Mouse (Mus musculus) myocyte (in vitro differentiated cells): ENCODE measurements at regions not wholly inside any gene's neighbourhood (a gene's known extent, or its start where the extent isn't known, plus 50 kb on each side); places are given as distances from the start of the nearest gene placed in this dataset.

Experiments
- H3K27me3 ChIP-seq: one replicate; pipeline ENCODE4 v1.6.1; 2011; ENCODE audit not compliant: control insufficient read depth, insufficient read depth, insufficient read length
- H3K36me3 ChIP-seq: one replicate; pipeline ENCODE4 v1.6.1; 2011; ENCODE audit not compliant: control insufficient read depth, insufficient read depth
- H3K4me2 ChIP-seq: one replicate; pipeline ENCODE4 v1.6.1; 2011; ENCODE audit warnings: low read depth, control low read depth
- H3K4me3 ChIP-seq: one replicate; pipeline ENCODE4 v1.5.1; 2011; ENCODE audit warnings: mild to moderate bottlenecking, control low read depth, moderate library complexity
- H3K79me2 ChIP-seq: one replicate; pipeline ENCODE4 v1.6.1; 2011; ENCODE audit not compliant: control insufficient read depth, insufficient read depth
- H3ac ChIP-seq: one replicate; pipeline ENCODE4 v1.6.1; 2011; ENCODE audit not compliant: control insufficient read depth, insufficient read length
- CEBPB ChIP-seq: IDR thresholded peaks from 2 replicates; pipeline ENCODE4 v1.6.1; 2011; ENCODE audit warnings: mild to moderate bottlenecking, moderate library complexity; ENCODE audit not compliant: poor library complexity, insufficient read depth, severe bottlenecking
- MAX ChIP-seq: IDR thresholded peaks from one replicate; pipeline ENCODE4 v1.6.1; 2011; ENCODE audit warnings: low read depth, mild to moderate bottlenecking, control low read depth
- MYOD1 ChIP-seq, 3 experiments: IDR thresholded peaks; one replicate each; pipeline ENCODE4 v1.6.1; 2011; ENCODE audit warnings: control low read depth in 2 of 3, low read depth in 2 of 3, mild to moderate bottlenecking in 2 of 3, moderate library complexity in 1 of 3; ENCODE audit not compliant: insufficient read length in 2 of 3, control insufficient read depth in 1 of 3
- MYOG ChIP-seq, 3 experiments: IDR thresholded peaks; one replicate each; pipeline ENCODE4 v1.6.1; 2011; ENCODE audit warnings: control low read depth in 2 of 3, low read depth in 2 of 3, mild to moderate bottlenecking in 2 of 3; ENCODE audit not compliant: insufficient read length in 2 of 3, control insufficient read depth in 1 of 3, insufficient read depth in 1 of 3
- POLR2AphosphoS2 ChIP-seq: IDR thresholded peaks from one replicate; pipeline ENCODE4 v1.6.1; 2011; ENCODE audit warnings: low read depth, control low read depth; ENCODE audit not compliant: insufficient read length
- REST ChIP-seq: IDR thresholded peaks from one replicate; pipeline ENCODE4 v1.6.1; 2011; ENCODE audit warnings: mild to moderate bottlenecking, control low read depth, moderate library complexity; ENCODE audit not compliant: insufficient read depth, insufficient read length
- TCF12 ChIP-seq: IDR thresholded peaks from one replicate; pipeline ENCODE4 v1.6.1; 2011; ENCODE audit warnings: mild to moderate bottlenecking, control low read depth; ENCODE audit not compliant: poor library complexity, insufficient read depth, severe bottlenecking
- USF1 ChIP-seq: IDR thresholded peaks from one replicate; pipeline ENCODE4 v1.6.1; 2011; ENCODE audit warnings: low read depth, mild to moderate bottlenecking, control low read depth, moderate library complexity

- Histone ChIP-seq H3ac (no peak overlapping the region), H3K36me3 (no peaks in the 10 kb centered on the region), H3K4me2 (no peak overlapping the region), H3K4me3 (no peak overlapping the region), H3K79me2 (no peaks in the 10 kb centered on the region), H3K27me3 (no peaks in the 10 kb centered on the region)
- TF ChIP-seq REST = no peak
- TF ChIP-seq MAX = no peak
- no peak for TF ChIP-seq MYOG (IDR thresholded peaks at IDR 0.05; ENCODE audit: control insufficient read depth in 1 of 3, insufficient read depth in 1 of 3, insufficient read length in 2 of 3, low read depth in 2 of 3)
- TF ChIP-seq USF1 = no peak
- no peak for TF ChIP-seq TCF12
- no peak for TF ChIP-seq POLR2AphosphoS2
- TF ChIP-seq CEBPB = no peak
- no peak for TF ChIP-seq MYOD1 (IDR thresholded peaks at IDR 0.05; ENCODE audit: control insufficient read depth in 1 of 3, insufficient read length in 2 of 3, low read depth in 2 of 3)
These were observed 227.7 kb upstream of the Fign start for GRCm38 (mm10) chr2:64325499-64325898.
